Mouse (Mus musculus): ENCODE results near the gene Actr3.

DNA sequence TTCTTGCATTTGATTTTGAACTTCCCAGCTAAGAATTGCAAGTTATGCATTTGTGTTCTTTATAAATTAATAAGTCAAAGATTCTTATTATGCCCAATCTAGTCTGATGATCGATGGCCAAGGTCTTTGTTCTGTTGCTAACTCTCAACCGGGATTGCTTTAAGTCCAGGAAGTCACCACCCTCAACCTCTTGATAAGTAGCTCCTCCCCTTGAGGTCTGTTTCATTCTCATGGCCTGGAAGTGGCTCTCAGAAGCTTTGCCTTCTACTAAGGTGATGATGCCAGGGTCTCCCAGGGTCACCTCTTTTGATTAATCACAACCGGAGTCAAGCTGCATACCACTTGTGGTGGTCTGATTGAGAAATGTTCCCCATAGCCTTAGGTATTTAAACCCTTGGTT lies 38.3 kb upstream of the Actr3 start:
- TF ChIP-seq CTCF (IDR thresholded peaks at IDR 0.05; ENCODE audit: low read depth) (no peak), EP300 (IDR thresholded peaks at IDR 0.05; ENCODE audit: low read depth) (no peak)

Measured in liver, embryonic 14.5 days (tissue).